Mouse (Mus musculus) thymus, postnatal 14 days (tissue): Measurements from ENCODE around the gene Coro2b.

ENCODE experiments used
- DNase-seq: peaks from one replicate; pipeline ENCODE4 v3.0.0; 2021

The Coro2b gene

GRCm38 (mm10) chr9:62509617-62510016 lies 27.2 kb downstream of the Coro2b start:
- no peak for DNase-seq

DNA sequence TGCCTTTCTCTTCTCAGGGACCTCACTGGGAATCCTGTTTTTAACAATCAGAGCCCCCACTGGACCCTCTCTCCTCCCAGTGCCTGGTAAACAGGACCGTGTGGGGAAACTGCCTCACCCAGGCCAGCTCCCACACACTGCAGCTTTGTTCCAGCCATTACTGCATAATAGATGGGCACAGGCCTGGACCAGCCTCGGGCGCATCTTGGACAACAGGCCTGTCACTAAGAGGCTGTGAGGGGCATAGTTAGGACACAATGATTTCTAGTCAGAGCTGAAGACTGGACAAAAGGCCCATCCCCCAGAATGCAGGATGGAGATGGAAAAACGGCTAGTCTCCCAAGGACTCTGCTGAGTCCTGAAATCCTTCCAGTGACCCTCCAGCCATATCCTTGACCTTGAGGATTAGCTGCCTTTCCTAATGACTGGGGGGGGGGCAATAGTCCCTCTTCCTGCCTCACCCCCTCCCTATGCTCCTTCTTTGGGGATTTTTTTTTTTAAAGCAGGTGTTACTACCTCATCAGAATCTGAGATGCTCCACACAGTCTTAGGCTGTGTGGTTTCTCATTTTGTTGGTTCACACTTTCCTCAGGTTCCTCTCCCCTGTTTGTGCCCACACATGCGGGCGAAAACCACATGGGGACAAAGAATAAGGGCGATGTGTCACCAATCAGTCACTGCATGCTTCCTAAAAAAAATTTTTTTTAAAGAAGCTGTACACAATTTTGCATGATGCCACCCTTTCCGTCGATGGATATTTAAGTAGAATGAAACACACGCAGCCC lies 27.9 kb downstream of the Coro2b start:
- no peak for DNase-seq

DNA sequence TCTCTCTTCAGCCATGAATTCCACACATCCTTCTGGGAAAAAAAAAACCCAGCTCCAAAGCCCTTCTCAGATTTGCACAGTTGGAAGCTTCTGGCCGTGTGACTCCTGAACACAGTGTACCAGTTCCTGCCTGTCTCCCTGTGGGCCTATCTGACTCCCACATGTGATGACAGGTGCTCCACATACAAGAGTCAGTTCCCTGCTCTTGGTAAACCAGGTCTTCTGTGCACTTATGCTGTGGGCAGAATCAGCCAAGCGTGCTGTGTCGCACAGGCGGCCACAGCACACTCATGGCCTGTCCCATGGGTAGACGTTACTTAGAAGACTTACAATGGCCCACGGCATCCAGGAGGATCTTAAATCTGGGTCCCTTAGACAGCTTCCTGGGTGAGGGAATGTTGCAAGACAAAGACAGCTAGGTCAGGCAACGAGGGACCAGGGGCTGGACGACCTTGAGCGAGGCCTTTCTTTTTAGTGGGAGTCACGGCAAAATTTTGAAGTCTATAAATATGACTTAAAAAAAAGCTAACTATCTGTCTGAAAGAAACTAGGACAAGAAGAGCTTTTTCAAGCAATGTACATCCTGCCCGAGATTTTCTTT lies 30.3 kb downstream of the Coro2b start:
- DNase-seq: no peak

DNA sequence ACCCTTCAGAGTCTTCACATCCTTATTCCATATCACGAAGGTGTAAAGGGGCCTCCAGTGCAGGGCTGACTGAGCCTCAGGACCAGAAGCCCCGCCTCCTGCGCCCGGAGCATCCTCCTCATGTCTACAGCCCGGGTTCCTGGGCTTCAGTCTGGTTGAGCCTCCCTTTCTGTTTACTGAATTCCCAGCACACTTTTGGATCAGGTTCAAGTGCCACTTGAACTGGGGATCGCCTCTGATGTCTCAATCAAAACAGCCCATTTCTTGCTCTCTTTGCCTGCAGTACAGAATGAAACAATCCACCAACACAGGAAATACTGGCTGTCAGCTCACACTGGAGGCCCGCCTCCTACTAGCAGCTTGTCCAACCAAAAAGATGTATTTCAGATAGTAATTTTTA lies 32.7 kb downstream of the Coro2b start:
- no peak for DNase-seq

- DNase-seq: no peak
Observed at GRCm38 (mm10) chr9:62502361-62502760, 34.5 kb downstream of the Coro2b start.

GRCm38 (mm10) chr9:62501566-62501965 lies 35.3 kb downstream of the Coro2b start:
- no peak for DNase-seq

DNA sequence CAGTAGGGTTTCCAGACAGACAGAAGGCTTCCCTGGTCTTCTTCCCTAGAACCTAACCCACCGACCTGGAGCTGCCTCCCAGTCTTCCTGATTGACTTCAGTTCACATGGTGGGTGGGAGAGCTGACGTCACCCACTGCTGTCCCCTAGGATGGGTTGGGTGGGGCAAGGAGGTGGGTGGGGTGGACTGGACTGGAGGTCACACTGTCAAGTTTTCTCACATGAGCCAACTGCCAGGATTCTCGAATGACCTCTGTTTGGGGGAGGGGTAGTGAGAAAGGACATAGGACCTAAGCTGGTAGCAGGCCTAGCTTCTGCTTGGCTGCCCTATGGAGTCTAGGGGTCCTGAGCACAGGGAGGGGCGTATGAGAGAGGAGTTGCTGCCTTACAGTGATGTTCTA lies 36.8 kb downstream of the Coro2b start:
- no peak for DNase-seq

GRCm38 (mm10) chr9:62498945-62499344 lies 37.9 kb downstream of the Coro2b start:
- no peak for DNase-seq

- DNase-seq: peak; percentile 35
Observed at GRCm38 (mm10) chr9:62497135-62498092, 39.4 kb downstream of the Coro2b start.

- no peak for DNase-seq
Observed at GRCm38 (mm10) chr9:62492306-62492990, 44.4 kb downstream of the Coro2b start.

DNA sequence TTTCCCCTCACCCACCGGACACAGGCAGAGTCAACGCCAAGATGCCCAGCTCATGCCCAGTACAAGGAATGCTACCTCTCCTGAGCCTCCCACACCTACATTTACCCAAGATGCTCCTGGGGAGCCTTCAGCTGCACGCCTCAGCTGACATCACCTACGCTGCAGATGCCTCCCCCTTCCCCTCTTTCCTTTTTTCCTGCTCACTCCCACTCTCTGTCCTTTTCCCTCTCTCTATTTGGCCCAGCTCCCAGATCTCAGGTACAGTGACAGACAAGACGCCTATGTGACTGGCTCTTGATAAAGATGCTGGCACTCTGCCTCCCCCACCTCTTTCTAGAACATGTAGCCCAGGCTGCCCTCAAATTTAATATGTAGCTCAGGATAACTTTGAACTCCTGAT lies 45.2 kb downstream of the Coro2b start:
- DNase-seq: no peak

DNA sequence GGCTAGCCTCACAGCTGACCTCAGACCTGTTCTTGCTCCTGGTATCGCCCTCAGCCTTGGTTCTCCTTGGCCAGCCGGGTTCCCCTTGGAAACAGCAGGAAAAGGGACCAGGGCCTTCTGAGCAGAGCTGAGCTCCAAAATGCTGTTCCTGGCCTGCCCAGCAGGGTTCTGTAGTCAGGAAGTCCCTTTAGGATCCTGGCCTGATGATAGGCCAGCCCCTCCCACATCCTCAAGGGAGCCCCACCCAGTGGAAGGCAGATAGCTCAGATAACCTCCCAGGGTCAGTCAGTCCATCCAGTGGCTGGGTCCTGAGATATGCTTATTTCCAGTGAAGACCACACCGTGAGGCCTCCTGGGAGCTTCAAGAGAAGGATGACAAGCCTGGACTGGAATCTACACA lies 45.7 kb downstream of the Coro2b start:
- no peak for DNase-seq

DNA sequence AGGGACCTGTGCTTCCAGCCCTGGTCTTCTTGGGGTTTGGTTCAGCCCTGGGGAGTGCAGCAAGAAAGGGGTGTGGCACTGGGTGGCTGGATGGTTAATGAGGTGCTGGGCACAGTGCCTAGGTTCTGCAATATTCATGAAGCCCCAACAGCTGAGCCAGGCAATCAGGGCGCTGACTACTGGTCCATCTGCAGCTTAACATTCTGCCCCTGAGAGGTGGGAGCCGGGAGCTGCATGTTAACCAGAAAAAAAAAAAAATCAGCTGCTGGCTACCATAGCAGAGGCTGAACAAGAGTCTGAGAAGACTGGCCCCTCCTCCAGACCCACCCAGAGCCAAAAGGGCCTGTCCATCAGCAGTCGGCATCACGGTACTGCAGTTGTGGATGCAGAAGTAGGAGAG lies 52.7 kb downstream of the Coro2b start:
- no peak for DNase-seq

DNA sequence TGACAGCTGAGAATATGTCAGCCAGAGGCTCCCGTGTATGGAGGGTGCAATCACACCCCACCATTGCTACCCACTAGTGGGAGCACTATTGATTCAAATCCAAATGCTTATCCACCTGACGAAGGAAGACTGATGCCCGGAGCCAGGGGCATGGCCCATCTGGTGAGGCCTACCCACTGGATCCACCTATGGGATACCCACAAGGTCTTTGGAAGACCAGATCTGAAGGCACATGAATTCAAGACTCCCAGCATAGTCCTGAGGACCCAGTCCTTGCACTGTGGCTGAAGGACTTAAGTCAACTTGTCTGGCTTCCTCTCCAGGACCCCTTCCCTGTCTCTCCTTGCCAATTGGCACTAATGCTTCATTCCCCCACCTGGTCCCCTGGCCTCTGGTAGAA lies 54.1 kb downstream of the Coro2b start:
- no peak for DNase-seq

- DNase-seq: no peak
Observed at GRCm38 (mm10) chr9:62480898-62481642, 55.8 kb downstream of the Coro2b start.

DNA sequence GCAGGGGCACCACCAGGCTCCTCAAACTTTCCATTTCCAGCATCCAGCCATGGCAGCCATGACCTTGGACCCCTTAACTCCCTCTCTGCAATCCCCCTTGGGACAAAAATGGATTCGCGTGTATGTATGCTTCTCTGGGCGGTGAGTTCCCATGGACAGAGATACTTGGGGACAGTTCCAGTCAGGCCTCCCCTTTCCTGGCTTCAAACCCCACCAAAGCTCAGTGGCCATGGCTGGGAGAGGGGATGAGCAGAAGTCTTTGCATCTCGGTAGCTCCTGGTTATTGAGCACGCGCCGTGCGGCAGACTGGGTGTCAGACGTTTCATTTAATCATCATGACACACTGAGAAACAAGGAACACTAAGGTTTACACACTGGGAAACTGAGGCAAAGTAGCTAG lies 56.7 kb downstream of the Coro2b start:
- DNase-seq: no peak

DNA sequence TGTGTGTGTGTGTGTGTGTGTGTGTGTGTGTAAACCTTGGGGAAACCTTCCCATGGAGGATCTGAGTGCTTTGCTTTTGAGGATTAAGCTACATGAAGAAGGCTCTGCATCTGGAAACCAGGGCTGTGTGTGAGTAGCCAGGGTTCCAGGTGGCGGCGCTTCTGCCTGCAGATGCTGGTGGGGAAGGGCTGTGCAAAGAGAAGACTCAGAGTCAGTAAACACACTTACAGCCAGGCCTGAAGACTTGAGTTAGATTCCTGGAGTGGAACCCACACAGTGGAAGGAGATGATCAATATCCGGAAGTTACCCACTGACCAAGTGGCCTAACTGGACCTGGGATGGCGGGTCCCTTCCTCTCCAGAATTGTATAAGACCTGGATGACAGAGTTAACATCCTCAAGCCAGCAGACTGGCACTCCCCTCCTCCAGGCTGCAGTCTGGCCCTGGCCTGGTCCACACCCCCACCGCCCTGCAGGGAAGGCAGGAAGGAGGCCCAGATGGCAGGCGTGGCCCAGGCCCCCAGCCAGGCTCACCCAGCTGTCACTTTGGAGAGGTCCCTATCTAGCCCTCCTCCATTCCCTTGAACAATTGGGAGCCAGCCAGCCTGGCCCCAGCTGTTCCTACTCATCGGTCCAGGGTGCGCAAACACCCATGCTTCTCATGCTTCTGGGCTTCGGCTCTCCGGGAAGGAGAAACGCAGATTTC lies 59.9 kb downstream of the Coro2b start:
- peak; percentile 24 for DNase-seq

DNA sequence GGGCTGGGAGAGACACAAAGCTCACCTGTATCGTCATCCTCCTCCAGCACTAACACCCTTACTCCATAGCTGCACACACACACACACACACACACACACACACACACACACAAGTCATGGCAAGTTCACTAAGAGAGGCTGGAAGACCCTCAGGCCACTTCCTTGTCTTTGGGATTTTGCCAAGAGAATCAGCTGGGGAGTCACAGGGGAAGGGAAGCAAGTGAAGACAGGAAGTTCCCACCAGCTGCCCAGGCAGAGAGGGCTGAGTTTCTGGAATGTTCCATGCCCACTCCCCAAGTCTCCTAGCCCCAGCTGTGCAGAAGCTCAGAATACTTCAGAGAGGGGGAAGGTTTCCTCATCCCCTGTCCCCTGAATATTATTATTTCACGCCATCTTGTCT lies 62.6 kb downstream of the Coro2b start:
- DNase-seq: no peak

DNA sequence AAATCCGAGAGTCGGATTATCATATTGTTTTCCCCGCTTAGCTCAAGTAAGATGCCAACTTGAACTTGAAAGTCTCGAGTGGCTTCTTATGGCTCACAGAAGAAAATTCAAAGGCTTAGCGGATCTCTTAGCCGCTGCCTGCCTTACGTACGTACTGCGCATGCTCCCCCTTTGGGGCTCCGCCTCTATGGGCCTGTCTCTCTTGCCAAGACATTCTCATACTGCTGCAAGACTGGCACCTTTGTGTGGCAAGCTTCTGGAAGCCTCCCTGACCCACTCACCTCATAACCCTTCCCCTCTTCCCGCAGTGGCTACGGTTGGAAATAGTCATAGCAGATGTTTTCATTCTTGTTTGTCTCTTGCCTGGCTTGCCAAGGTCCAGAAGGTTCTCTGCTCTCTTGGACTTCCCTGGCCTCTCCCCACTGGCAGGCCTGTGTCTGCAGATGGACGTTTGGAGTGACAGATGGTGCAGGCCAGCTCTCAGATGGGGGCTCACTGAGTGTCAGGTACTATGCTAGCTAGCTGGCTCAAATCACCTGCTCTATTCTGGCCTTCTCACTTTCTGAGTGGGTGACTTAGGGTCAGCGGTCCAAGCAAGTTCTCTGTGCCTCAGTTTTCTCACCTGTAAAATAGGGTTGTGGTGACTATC lies 65.2 kb downstream of the Coro2b start:
- DNase-seq: no peak

GRCm38 (mm10) chr9:62471041-62471440 lies 65.8 kb downstream of the Coro2b start:
- no peak for DNase-seq

GRCm38 (mm10) chr9:62470398-62470797 lies 66.4 kb downstream of the Coro2b start:
- peak; percentile 87 for DNase-seq
